Mouse (Mus musculus) erythroblast, embryonic 14.5 days (primary cell): ENCODE results near the gene Sv2c.

ENCODE experiments used
- GATA1 ChIP-seq: IDR thresholded peaks from 2 replicates; pipeline ENCODE4 v1.6.1; 2012; ENCODE audit warnings: low read length, inconsistent platforms, mixed read lengths
- TAL1 ChIP-seq: IDR thresholded peaks from 3 replicates; pipeline ENCODE4 v1.6.1; 2012; ENCODE audit warnings: low read length, inconsistent platforms, mixed read lengths

DNA sequence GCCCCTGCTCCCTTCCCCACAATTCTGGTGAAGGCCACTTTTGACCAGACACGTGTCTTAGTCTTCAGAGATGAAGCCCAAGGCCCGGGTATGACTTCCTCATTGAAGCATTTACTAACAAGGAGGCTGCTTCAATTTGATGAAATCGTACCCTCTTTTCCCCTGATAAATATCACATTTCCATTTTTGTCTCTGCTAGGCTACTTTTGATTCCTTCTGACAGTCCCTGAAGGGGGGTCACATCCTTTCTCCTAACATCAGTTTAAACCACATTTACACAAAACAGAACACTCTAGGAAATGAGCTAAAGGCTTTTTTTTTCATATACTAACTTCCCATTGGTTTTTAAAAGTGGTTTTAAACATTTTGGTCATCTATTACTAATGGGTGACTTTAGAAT lies 79.6 kb downstream of the Sv2c start:
- no peak for TF ChIP-seq GATA1
- no peak for TF ChIP-seq TAL1
